Mouse (Mus musculus) testis, adult 2 months (tissue): ENCODE results near the gene Tgfbr3.

Experiments used
- CTCF ChIP-seq: fragments of 200-500 bp; IDR thresholded peaks from 2 replicates; pipeline ENCODE4 v1.5.1; 2012; ENCODE audit warnings: low read depth, mild to moderate bottlenecking, inconsistent platforms, low read length, moderate library complexity; ENCODE audit not compliant: control insufficient read depth, insufficient read depth, insufficient replicate concordance
- POLR2A ChIP-seq: fragments of 200-500 bp; IDR thresholded peaks from 2 replicates; pipeline ENCODE4 v1.6.1; 2012; ENCODE audit warnings: low read depth, mild to moderate bottlenecking, inconsistent platforms, low read length, moderate library complexity; ENCODE audit not compliant: control insufficient read depth

DNA sequence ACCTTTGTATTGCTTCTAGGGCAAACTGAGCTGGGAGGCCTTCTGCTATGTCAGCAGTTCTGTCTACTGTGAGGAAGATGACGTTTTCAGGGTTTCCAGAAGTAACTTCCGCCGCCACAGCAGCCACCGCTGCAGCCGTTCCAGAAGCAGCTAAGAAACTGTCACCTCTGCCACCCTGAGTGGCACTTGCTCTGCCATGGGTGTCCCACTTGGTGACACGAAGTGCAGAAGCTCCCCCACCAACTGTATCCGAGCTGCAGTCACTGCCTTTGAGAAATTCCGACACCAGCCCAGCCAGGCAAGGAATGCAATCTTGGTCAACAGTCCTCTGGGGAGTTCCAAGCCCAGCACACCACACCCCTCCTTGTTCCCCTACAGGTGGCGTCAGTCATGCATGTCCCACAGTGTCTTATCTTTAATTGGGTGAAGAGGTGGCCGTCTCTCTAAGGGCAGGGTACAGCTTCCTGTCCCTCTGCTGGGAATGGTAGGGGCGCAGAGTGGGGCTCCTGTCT is 14.0 kb upstream of the Tgfbr3 start:
- TF ChIP-seq POLR2A (no peak), CTCF (no peak)
